Mouse (Mus musculus) brain, embryonic 14.5 days (tissue): Measurements from ENCODE around the gene Zfp160.

Source experiments
- CTCF ChIP-seq: fragments of 200-500 bp; IDR thresholded peaks from 2 replicates; pipeline ENCODE4 v1.5.1; 2012; ENCODE audit warnings: inconsistent platforms, mild to moderate bottlenecking, moderate library complexity, borderline replicate concordance; ENCODE audit not compliant: insufficient read depth, insufficient read length; ENCODE audit errors: extremely low read depth
- POLR2A ChIP-seq: fragments of 200-500 bp; IDR thresholded peaks from 2 replicates; pipeline ENCODE4 v1.6.1; 2012; ENCODE audit warnings: mild to moderate bottlenecking, inconsistent platforms, borderline replicate concordance; ENCODE audit not compliant: poor library complexity, insufficient read depth, insufficient read length, severe bottlenecking; ENCODE audit errors: extremely low read depth

- TF ChIP-seq POLR2A (no peak), CTCF (no peak)
Measured at GRCm38 (mm10) chr17:20993716-20994115, 15.0 kb upstream of the Zfp160 start.
